Mouse (Mus musculus) heart, postnatal 0 days (tissue): ENCODE results near the gene Tbc1d4. TPM values are rescaled to one million over a fixed set of nuclear protein-coding genes. Genes with fewer than 3 reads are reported as not detected.

Experiments
- ATAC-seq: fragments of 200-750 bp; cut with Nextera tagmentation; 2 replicates; pipeline ENCODE4 v1.8.0; 2017; ENCODE audit warnings: low read depth, moderate number of reproducible peaks, moderate library complexity; ENCODE audit not compliant: insufficient read depth
- DNase-seq: peaks from one replicate; pipeline ENCODE4 v3.0.0-alpha.2; 2016; ENCODE audit warnings: low spot score
- H3K27ac ChIP-seq: fragments of 300-500 bp; sonication (generic); 2 replicates; pipeline ENCODE4 v1.5.1; 2014; ENCODE audit warnings: low read depth, mild to moderate bottlenecking
- H3K27me3 ChIP-seq: fragments of 300-500 bp; sonication (generic); 2 replicates; pipeline ENCODE4 v1.6.1; 2014; ENCODE audit warnings: low read length, mixed read lengths; ENCODE audit not compliant: control insufficient read depth, insufficient read depth
- H3K36me3 ChIP-seq: fragments of 300-500 bp; sonication (generic); replicated peaks from 2 replicates; pipeline ENCODE4 v1.6.1; 2014; ENCODE audit warnings: low read length, mixed read lengths; ENCODE audit not compliant: control insufficient read depth, insufficient read depth
- H3K4me1 ChIP-seq: fragments of 300-500 bp; sonication (generic); 2 replicates; pipeline ENCODE4 v1.6.1; 2014; ENCODE audit warnings: antibody characterized with exemption; ENCODE audit not compliant: control insufficient read depth, insufficient read depth
- H3K4me2 ChIP-seq: fragments of 300-500 bp; sonication (generic); 2 replicates; pipeline ENCODE4 v1.6.1; 2014; ENCODE audit warnings: low read depth, mild to moderate bottlenecking, low read length, moderate library complexity
- H3K4me3 ChIP-seq: fragments of 300-500 bp; sonication (generic); 2 replicates; pipeline ENCODE4 v1.5.1; 2014; ENCODE audit warnings: low read depth, low read length
- H3K9ac ChIP-seq: fragments of 300-500 bp; sonication (generic); replicated peaks from 2 replicates; pipeline ENCODE4 v1.6.1; 2014; ENCODE audit warnings: low read depth, low read length, mixed read lengths
- H3K9me3 ChIP-seq: fragments of 300-500 bp; sonication (generic); replicated peaks from 2 replicates; pipeline ENCODE4 v1.6.1; 2016; ENCODE audit warnings: low read length; ENCODE audit not compliant: control insufficient read depth
- CTCF ChIP-seq: IDR thresholded peaks from 2 replicates; pipeline ENCODE4 v1.5.1; 2016; ENCODE audit warnings: antibody characterized with exemption, control low read depth, low read depth
- EP300 ChIP-seq: IDR thresholded peaks from 2 replicates; pipeline ENCODE4 v1.6.1; 2016; ENCODE audit warnings: antibody characterized with exemption, low read depth
- WGBS: fragments of 180-500 bp; shearing (Covaris S2); extraction: QIAGEN DNeasy Blood & Tissue Kit; methylation state at CpG from one replicate; pipeline ENCODE4 v1.1.7; 2014; 5-methylcytosine and 5-hydroxymethylcytosine counted together
- polyA plus RNA-seq: library from polyadenylated mRNA; unstranded; fragments of >200 nt; fragmentation: Nextera tagmentation; extraction: Ambion mirVana; gene quantifications from 2 replicates; pipeline ENCODE4 v1.2.1, GENCODE M21; 2015
- total RNA-seq: library from RNA; depleted of rRNA; stranded (reverse); fragments of >200 nt; gene quantifications from 2 replicates; pipeline ENCODE4 v1.2.3, GENCODE M21; 2014; ENCODE audit warnings: low replicate concordance

The Tbc1d4 gene
- total and polyA plus RNA-seq, 2 experiments from 2014 or later: 16.8 to 53.6 TPM

DNA sequence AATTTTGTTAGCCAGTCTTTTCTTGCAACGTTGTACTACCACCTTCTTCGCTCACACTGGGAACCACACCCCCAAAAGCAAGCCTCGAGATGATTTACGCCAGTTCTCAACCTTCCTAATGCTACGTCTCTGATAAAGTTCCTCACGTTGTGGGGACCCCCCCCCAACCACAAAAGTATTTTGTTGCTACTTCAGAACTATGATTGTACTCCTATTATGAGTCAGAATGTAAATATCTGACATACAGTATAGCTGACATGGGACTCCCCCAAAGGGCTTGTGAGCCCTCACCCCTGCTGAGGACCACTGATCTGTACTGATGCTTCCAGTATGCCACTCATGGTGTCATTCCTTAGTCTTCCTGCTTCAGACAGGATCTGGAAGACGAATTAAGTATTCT, 128.4 kb downstream of the Tbc1d4 start:
- Histone ChIP-seq H3K27ac (no peak overlapping the region), H3K9me3 (no peaks in the 10 kb centered on the region), H3K27me3 (no peaks in the 10 kb centered on the region), H3K9ac (no peak overlapping the region), H3K4me1 (peaks cover 7% of the 10 kb centered on the region), H3K36me3 (peaks cover 31% of the 10 kb centered on the region), H3K4me2 (no peak overlapping the region), H3K4me3 (no peak overlapping the region)
- no peak for TF ChIP-seq EP300
- TF ChIP-seq CTCF: no peak
- DNase-seq (no peak), ATAC-seq (no peak)
- WGBS: 84% methylated on average over 7 of the region's 7 CpGs

DNA sequence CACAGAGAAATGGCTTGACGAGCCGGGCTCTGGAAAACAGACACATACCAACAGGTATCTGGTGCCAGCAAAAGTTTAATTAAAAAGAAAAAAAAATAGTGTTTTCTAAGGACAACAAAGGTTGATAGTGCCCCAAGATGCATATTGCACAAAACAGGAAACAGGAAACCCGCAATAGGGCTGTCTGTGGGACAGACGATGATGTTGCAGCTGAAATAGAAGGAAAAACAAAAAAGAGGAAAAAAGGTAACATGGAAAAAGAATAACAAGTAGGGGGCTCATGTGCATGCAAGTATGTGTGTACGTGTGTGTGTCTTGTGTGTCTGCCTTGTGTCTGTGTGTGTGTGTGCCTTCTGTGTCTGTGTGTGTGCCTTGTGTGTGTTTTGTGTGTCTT, 131.2 kb downstream of the Tbc1d4 start:
- Histone ChIP-seq H3K4me3 (no peak overlapping the region), H3K27me3 (no peaks in the 10 kb centered on the region), H3K4me2 (no peak overlapping the region; the same call in 1 of the 2 replicates), H3K9ac (no peak overlapping the region), H3K36me3 (peaks cover 31% of the 10 kb centered on the region), H3K9me3 (0 out of 2 replicates have a peak, but pooled peaks cover 4% of the 10 kb centered on the region), H3K27ac (no peak overlapping the region), H3K4me1 (peaks cover 4% of the 10 kb centered on the region)
- DNase-seq (no peak), ATAC-seq (no peak)
- TF ChIP-seq CTCF (no peak), EP300 (no peak)
- 72% methylated on average over 5 of the region's 5 CpGs for WGBS

DNA sequence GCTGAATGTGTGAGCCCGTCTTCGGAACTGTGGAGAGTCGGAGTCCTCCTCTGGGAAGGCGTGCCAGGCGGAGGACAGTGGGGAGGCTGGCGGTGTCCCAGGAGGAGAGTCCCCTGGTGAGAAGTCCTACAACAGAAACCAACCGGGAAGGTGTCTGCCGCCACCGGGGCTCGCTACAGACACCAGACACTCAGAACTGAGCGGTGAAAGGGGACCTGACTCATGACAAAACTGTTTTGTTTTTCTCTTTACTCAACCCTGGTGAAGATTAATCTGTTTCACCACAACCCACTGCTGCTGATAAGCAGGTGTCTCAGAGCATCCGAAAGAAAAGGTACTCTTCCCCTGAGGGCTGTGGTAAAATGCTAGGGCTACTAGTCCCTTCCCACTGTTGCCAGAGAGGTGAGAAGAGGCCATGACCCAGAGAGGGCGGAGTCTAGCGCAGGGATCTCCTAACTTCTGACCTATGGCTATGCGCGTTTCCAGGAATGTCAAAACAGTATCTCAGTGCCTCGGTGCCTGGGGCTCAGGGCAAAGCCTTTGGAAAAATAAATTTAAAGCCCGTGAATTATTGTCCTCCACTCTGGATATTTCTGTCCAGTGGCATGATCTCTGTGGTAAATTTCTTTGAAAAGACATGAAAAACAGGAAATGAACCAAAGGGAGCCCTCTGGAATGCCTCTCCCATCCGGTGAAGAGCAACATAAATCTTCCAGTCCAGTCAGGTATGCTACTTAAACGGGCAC, 131.7 kb downstream of the Tbc1d4 start:
- Histone ChIP-seq H3K9me3 (0 out of 2 replicates have a peak, but pooled peaks cover 4% of the 10 kb centered on the region), H3K36me3 (peaks cover 31% of the 10 kb centered on the region), H3K9ac (no peak overlapping the region), H3K27ac (no peak overlapping the region; the same call in 1 of the 2 replicates), H3K4me2 (no peak overlapping the region; the same call in 1 of the 2 replicates), H3K27me3 (no peaks in the 10 kb centered on the region), H3K4me3 (no peak overlapping the region), H3K4me1 (no peaks in the 10 kb centered on the region)
- ATAC-seq (no peak), DNase-seq (no peak)
- WGBS: 63% methylated on average over 20 of the region's 20 CpGs
- TF ChIP-seq CTCF (no peak), EP300 (no peak)

DNA sequence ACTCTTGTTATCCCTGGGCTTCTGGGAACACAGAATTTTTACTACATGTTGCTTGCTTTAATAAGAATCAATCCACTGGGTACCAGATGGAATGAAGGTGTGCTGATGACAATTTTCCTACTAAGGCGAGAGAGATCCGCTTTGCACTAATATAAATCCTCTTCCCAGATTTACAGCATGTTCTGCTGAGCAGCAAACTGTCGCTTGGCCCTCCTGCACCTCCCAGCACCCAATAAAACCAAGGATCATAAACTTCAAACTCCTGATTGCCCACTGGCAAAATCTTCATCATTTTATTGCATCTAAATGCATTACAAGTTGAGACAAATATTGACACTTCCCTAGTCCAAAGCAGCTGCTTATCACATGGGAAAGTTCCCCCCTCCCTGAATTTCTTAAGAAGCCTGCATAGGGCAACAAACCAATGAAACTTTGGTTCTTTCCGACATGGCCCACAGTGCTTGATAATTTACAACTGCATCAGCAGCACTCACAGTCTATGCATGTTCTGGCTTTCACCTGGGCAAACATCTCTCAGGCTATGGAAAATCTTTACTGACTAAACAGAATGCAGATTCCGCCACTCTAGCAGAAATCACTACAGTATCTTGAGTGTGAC, 139.4 kb downstream of the Tbc1d4 start:
- no peak overlapping the region for H3K4me2 ChIP-seq
- ATAC-seq: no peak
- H3K9me3 ChIP-seq: 0 out of 2 replicates have a peak, but pooled peaks cover 4% of the 10 kb centered on the region
- no peaks in the 10 kb centered on the region for H3K27me3 ChIP-seq
- 88% methylated on average over 5 of the region's 5 CpGs for WGBS
- peaks cover 9% of the 10 kb centered on the region for H3K36me3 ChIP-seq
- no peak overlapping the region for H3K9ac ChIP-seq
- no peak for DNase-seq
- H3K4me1 ChIP-seq: no peaks in the 10 kb centered on the region
- TF ChIP-seq CTCF: no peak
- no peak for TF ChIP-seq EP300
- no peak overlapping the region for H3K27ac ChIP-seq
- no peak overlapping the region for H3K4me3 ChIP-seq

DNA sequence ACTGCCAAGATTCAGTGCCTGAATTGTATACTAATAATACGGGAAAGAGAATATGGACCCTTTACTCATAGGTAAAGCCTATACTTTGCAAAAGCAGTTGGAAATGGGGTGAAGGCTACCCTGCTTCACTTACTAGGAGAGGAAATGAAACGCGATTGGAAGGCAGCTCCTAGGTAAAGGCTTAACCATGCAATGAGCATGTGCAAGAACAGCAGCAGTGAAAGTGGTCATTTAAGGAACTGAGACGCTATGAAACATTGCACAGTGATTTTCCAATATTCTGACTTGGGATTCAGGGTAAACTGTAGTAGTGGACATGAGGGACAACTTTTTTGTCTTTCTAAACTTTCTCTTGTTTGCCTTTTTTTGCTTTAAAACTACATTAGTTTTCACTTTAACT, 140.8 kb downstream of the Tbc1d4 start:
- WGBS: 90% methylated on average over 4 of the region's 4 CpGs
- Histone ChIP-seq H3K4me2 (no peak overlapping the region), H3K27me3 (no peaks in the 10 kb centered on the region), H3K27ac (no peak overlapping the region), H3K4me1 (no peaks in the 10 kb centered on the region), H3K9me3 (no peaks in the 10 kb centered on the region), H3K9ac (no peak overlapping the region), H3K4me3 (no peak overlapping the region), H3K36me3 (peaks cover 10% of the 10 kb centered on the region; the same call in 1 of the 2 replicates)
- TF ChIP-seq CTCF (no peak), EP300 (no peak)
- ATAC-seq (no peak), DNase-seq (no peak)
